Mouse (Mus musculus): ENCODE results near the gene Dffa. TPM values are rescaled to one million over a fixed set of nuclear protein-coding genes. Genes with fewer than 3 reads are reported as not detected.
A peak's percentile ranks its signal among the peaks of the same experiment; 100 is the strongest.

Dffa gene
- polyA plus RNA-seq, 1 experiment = 15.5 TPM

DNA sequence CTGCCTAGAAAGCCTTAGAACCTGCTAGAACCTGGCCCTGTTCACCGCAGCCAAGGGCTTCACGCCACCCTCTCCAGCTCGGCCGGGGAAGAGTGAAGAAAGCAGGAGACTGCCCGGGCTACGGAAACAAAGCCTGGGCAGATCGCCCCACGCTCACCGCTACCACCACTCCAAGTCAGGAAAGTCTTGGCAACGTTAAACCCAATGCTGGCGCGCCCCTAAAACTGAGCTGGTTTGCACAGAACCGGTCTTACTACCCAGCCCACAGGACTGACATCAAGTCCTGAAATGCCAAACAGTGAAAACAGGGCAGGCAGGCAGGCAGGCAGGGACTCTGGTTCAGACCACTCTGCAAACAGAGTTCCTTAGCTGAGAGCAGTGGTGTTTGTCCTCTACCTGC, 28.9 kb upstream of the Dffa start:
- no peaks in the 10 kb centered on the region for H3K27me3 ChIP-seq (ENCODE audit: control insufficient read depth, insufficient read depth, low read length, poor library complexity, severe bottlenecking)
- H3K9me3 ChIP-seq (replicated peaks; ENCODE audit: control insufficient read depth, insufficient read depth, low read length, poor library complexity, severe bottlenecking) = no peaks in the 10 kb centered on the region
- peaks cover 6% of the 10 kb centered on the region for H3K4me1 ChIP-seq (ENCODE audit: control insufficient read depth, insufficient read depth, low read length)
- no peaks in the 10 kb centered on the region for H3K36me3 ChIP-seq (ENCODE audit: control insufficient read depth, insufficient read depth, low read length, poor library complexity, severe bottlenecking)
- H3K4me3 ChIP-seq (ENCODE audit: low read depth, low read length) = no peak overlapping the region
- H3K9ac ChIP-seq (ENCODE audit: low read depth, poor library complexity, severe bottlenecking) = no peak overlapping the region
- TF ChIP-seq POLR2A (IDR thresholded peaks at IDR 0.05; ENCODE audit: insufficient read depth, low read length) (no peak), EP300 (IDR thresholded peaks at IDR 0.05; ENCODE audit: insufficient read depth, low read depth, low read length) (no peak), CTCF (IDR thresholded peaks at IDR 0.05; ENCODE audit: low read depth, low read length) (no peak)
- no peak overlapping the region for H3K27ac ChIP-seq (ENCODE audit: insufficient read depth, low read length)

DNA sequence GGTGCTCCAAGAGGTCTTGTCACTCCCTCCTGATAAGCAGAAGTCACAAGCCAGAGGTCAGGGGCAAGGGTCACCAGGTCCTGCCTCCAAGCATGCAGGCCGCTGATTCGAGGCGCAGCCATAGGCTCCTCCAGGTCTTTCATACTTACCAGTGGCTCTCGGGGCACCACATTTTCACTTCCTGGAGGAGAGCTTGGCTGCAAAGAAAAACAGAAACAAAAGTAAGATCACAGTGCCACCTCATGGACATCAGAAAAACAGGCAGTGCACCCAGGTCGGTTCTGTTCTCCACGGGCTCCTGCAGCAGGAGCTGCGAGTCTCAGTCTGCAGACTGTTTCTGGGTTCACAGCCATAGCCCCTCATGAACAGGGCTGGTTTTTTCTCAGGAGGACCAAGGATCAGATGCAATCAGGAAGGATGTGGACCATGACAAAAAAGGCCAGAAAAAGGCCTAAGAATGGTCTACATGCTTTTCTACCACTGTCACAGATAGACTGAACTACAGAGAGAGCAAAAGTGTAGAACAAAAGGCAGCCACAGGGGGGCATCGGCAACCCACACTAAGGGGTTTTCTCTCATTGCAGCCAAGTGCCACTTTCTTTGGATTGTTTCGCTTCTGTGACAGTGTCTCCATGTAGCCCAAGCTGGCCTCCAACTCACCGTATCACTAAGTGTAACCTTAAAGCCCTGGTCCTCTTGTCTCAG, 27.9 kb upstream of the Dffa start:
- peaks cover 5% of the 10 kb centered on the region for H3K4me1 ChIP-seq (ENCODE audit: control insufficient read depth, insufficient read depth, low read length)
- H3K27me3 ChIP-seq (ENCODE audit: control insufficient read depth, insufficient read depth, low read length, poor library complexity, severe bottlenecking) = no peaks in the 10 kb centered on the region
- no peaks in the 10 kb centered on the region for H3K9me3 ChIP-seq (replicated peaks; ENCODE audit: control insufficient read depth, insufficient read depth, low read length, poor library complexity, severe bottlenecking)
- H3K27ac ChIP-seq (ENCODE audit: insufficient read depth, low read length) = no peak overlapping the region
- H3K9ac ChIP-seq (ENCODE audit: low read depth, poor library complexity, severe bottlenecking) = no peak overlapping the region
- peak; percentile 50 for TF ChIP-seq CTCF (IDR thresholded peaks at IDR 0.05; ENCODE audit: low read depth, low read length)
- no peak for TF ChIP-seq POLR2A (IDR thresholded peaks at IDR 0.05; ENCODE audit: insufficient read depth, low read length)
- no peaks in the 10 kb centered on the region for H3K36me3 ChIP-seq (ENCODE audit: control insufficient read depth, insufficient read depth, low read length, poor library complexity, severe bottlenecking)
- H3K4me3 ChIP-seq (ENCODE audit: low read depth, low read length) = no peak overlapping the region

DNA sequence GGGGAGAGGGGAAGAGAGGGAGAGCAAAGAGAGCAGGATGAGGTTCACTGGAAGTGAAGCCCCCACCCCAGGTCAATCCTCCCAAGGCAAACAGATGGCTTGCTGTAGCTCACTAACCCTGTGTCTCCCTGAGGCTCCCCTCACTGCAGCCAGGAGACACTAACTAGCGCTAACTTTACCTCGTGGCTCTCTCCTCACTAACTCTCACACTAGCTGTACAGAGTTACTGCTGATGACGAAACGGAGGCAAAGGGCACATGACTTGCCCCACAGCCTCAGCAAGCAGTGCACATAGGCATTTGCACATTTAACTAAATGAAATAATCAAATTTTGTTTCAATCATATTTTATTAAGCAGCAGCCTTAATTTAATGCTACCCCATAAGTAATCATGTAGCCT, 25.7 kb upstream of the Dffa start:
- Histone ChIP-seq H3K27ac (ENCODE audit: insufficient read depth, low read length) (no peak overlapping the region), H3K9ac (ENCODE audit: low read depth, poor library complexity, severe bottlenecking) (no peak overlapping the region), H3K4me1 (ENCODE audit: control insufficient read depth, insufficient read depth, low read length) (peaks cover 5% of the 10 kb centered on the region), H3K9me3 (replicated peaks; ENCODE audit: control insufficient read depth, insufficient read depth, low read length, poor library complexity, severe bottlenecking) (no peaks in the 10 kb centered on the region), H3K27me3 (ENCODE audit: control insufficient read depth, insufficient read depth, low read length, poor library complexity, severe bottlenecking) (no peaks in the 10 kb centered on the region), H3K4me3 (ENCODE audit: low read depth, low read length) (no peak overlapping the region), H3K36me3 (ENCODE audit: control insufficient read depth, insufficient read depth, low read length, poor library complexity, severe bottlenecking) (no peaks in the 10 kb centered on the region)
- no peak for TF ChIP-seq CTCF (IDR thresholded peaks at IDR 0.05; ENCODE audit: low read depth, low read length)
- no peak for TF ChIP-seq EP300 (IDR thresholded peaks at IDR 0.05; ENCODE audit: insufficient read depth, low read depth, low read length)
- TF ChIP-seq POLR2A (IDR thresholded peaks at IDR 0.05; ENCODE audit: insufficient read depth, low read length) = no peak

DNA sequence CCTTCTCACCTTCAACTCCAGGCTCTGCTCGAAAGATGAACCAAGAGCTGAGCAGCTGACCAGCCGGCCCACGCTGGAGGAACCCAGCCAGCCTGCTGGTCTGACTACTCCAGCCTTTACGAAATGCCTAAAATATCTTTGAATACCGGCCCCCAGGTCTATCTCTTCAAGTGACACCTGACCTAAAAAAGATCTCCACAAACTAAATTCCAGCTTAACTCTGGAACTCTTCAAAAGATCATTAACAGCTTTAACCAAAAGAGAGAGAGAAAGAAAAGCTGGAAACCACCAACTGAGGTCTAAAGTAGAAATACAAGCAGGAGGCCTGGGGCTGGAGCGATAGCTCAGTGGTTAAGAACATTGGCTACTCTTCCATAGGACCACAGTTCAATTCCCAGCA, 24.3 kb upstream of the Dffa start:
- no peaks in the 10 kb centered on the region for H3K9me3 ChIP-seq (replicated peaks; ENCODE audit: control insufficient read depth, insufficient read depth, low read length, poor library complexity, severe bottlenecking)
- TF ChIP-seq POLR2A (IDR thresholded peaks at IDR 0.05; ENCODE audit: insufficient read depth, low read length) (no peak), CTCF (IDR thresholded peaks at IDR 0.05; ENCODE audit: low read depth, low read length) (no peak), EP300 (IDR thresholded peaks at IDR 0.05; ENCODE audit: insufficient read depth, low read depth, low read length) (no peak)
- no peaks in the 10 kb centered on the region for H3K36me3 ChIP-seq (ENCODE audit: control insufficient read depth, insufficient read depth, low read length, poor library complexity, severe bottlenecking)
- peaks cover 2% of the 10 kb centered on the region for H3K4me1 ChIP-seq (ENCODE audit: control insufficient read depth, insufficient read depth, low read length)
- H3K27me3 ChIP-seq (ENCODE audit: control insufficient read depth, insufficient read depth, low read length, poor library complexity, severe bottlenecking) = no peaks in the 10 kb centered on the region
- no peak overlapping the region for H3K9ac ChIP-seq (ENCODE audit: low read depth, poor library complexity, severe bottlenecking)
- H3K4me3 ChIP-seq (ENCODE audit: low read depth, low read length) = no peak overlapping the region
- H3K27ac ChIP-seq (ENCODE audit: insufficient read depth, low read length) = no peak overlapping the region

DNA sequence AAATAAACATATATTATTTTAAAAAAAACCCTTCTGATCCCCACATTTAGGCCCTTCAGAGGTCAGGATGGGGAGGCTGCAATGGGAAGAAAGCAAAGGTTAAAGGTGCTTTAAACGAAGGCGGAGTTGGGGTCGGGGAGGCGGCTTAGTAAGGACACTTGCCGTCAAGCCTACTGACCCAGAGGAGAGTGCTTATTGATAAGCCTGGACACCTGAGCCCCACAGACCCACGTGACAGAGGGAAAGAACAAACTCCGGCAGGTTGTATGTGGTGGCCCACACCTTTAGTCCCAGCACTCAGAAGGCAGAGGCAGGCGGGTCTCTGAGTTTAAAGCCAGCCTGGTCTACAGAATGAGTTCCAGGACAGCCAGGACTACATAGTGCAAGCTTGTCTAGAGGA, 23.8 kb upstream of the Dffa start:
- Histone ChIP-seq H3K27ac (ENCODE audit: insufficient read depth, low read length) (no peak overlapping the region), H3K36me3 (ENCODE audit: control insufficient read depth, insufficient read depth, low read length, poor library complexity, severe bottlenecking) (no peaks in the 10 kb centered on the region), H3K27me3 (ENCODE audit: control insufficient read depth, insufficient read depth, low read length, poor library complexity, severe bottlenecking) (no peaks in the 10 kb centered on the region), H3K9me3 (replicated peaks; ENCODE audit: control insufficient read depth, insufficient read depth, low read length, poor library complexity, severe bottlenecking) (no peaks in the 10 kb centered on the region), H3K4me3 (ENCODE audit: low read depth, low read length) (no peak overlapping the region), H3K9ac (ENCODE audit: low read depth, poor library complexity, severe bottlenecking) (no peak overlapping the region), H3K4me1 (ENCODE audit: control insufficient read depth, insufficient read depth, low read length) (peaks cover 2% of the 10 kb centered on the region)
- TF ChIP-seq POLR2A (IDR thresholded peaks at IDR 0.05; ENCODE audit: insufficient read depth, low read length) (no peak), EP300 (IDR thresholded peaks at IDR 0.05; ENCODE audit: insufficient read depth, low read depth, low read length) (no peak), CTCF (IDR thresholded peaks at IDR 0.05; ENCODE audit: low read depth, low read length) (no peak)

DNA sequence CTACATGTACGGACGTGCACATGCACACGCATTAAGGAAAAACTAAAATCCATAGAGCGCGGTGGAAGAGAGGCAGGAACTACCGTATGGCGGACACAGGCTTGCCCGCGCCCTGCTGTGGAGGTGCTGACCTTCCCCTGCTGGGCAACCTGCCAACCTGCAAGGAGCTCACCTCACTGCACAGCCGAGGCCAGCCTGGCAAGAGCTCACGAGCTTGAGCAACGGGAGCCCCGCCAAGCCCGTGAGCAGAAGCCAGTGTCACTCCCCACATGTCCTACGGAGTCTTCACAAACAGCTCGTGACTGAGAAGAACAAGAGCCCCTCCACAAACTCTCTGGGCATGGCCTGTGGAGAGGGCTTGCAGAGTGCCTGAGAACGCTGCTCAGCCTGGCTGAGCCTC, 22.4 kb upstream of the Dffa start:
- H3K36me3 ChIP-seq (ENCODE audit: control insufficient read depth, insufficient read depth, low read length, poor library complexity, severe bottlenecking) = no peaks in the 10 kb centered on the region
- H3K27ac ChIP-seq (ENCODE audit: insufficient read depth, low read length) = no peak overlapping the region
- no peak overlapping the region for H3K9ac ChIP-seq (ENCODE audit: low read depth, poor library complexity, severe bottlenecking)
- no peaks in the 10 kb centered on the region for H3K27me3 ChIP-seq (ENCODE audit: control insufficient read depth, insufficient read depth, low read length, poor library complexity, severe bottlenecking)
- TF ChIP-seq EP300 (IDR thresholded peaks at IDR 0.05; ENCODE audit: insufficient read depth, low read depth, low read length) = no peak
- TF ChIP-seq CTCF (IDR thresholded peaks at IDR 0.05; ENCODE audit: low read depth, low read length) = no peak
- TF ChIP-seq POLR2A (IDR thresholded peaks at IDR 0.05; ENCODE audit: insufficient read depth, low read length) = no peak
- no peaks in the 10 kb centered on the region for H3K9me3 ChIP-seq (replicated peaks; ENCODE audit: control insufficient read depth, insufficient read depth, low read length, poor library complexity, severe bottlenecking)
- peaks cover 2% of the 10 kb centered on the region for H3K4me1 ChIP-seq (ENCODE audit: control insufficient read depth, insufficient read depth, low read length)
- peak overlapping the region; percentile 22; the same call in 1 of the 2 replicates for H3K4me3 ChIP-seq (ENCODE audit: low read depth, low read length)
